Mouse (Mus musculus) splenic B cell, adult 2 months (primary cell): Measurements from ENCODE around the gene Ctdspl2.

Source experiments
- DNase-seq: peaks from one replicate; pipeline ENCODE4 v3.0.0-alpha.2; 2011; ENCODE audit warnings: low read depth, low spot score
- H3K27me3 ChIP-seq: 2 replicates; pipeline ENCODE4 v1.6.1; 2012; ENCODE audit warnings: mild to moderate bottlenecking, low read length, moderate library complexity, mixed read lengths; ENCODE audit not compliant: control insufficient read depth, poor library complexity, insufficient read depth, severe bottlenecking
- H3K36me3 ChIP-seq: 2 replicates; pipeline ENCODE4 v1.6.1; 2012; ENCODE audit warnings: mild to moderate bottlenecking, low read length, moderate library complexity, mixed read lengths; ENCODE audit not compliant: control insufficient read depth, poor library complexity, insufficient read depth, severe bottlenecking

Gene Ctdspl2

DNA sequence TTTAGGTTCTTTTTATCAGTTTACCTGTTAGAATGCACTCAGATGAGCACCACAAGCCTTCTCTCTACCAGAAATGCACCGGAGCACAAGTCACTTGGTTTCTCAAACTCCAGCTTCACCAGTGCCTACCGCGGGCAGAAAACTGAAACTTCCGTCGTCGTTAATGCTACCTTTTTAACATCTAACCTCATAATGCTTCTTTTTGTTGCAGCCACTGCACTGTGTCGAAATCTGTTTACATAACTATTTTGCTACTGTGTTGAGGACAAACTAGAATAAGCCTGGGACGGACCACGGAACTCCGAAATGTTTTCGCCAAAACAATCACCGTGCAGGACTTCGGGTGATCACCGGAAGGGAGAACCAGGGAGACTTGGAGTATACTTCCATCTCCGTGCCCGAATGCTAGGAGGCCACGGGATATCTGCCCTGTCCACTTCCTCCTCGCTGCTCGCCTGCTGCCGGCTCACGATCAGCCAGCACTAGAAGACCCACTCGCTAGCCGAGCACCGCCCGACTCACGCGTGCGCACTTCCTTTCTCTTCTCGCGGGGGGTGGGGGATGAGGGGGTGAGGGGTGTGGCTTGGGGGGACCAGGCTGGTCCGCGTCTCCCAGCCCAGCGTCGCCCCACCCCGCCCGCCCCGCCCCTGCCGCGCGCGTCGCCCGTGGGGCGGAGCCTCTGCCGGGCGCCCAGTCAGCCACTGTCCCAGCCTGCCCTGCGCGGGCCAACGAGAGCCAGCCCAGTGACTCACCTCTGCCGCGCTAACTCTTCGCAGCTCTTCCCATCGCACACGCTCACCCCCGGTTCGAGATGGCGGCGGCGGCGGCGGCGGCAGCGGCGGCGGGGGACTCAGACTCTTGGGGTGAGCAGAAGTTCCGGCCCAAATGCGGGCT is 72.3 kb downstream of the Ctdspl2 start, which contains the start of gene Eif3j1:
Gene Eif3j1, plus strand, starts transcription at position 685 of the 894 bp plus-strand sequence.
- no peaks in the 10 kb centered on the region for H3K27me3 ChIP-seq
- H3K36me3 ChIP-seq: no peaks in the 10 kb centered on the region
- peak; percentile 94 for DNase-seq

- peak; percentile 48 for DNase-seq
- H3K27me3 ChIP-seq: no peaks in the 10 kb centered on the region
- H3K36me3 ChIP-seq: no peaks in the 10 kb centered on the region
These were observed 73.2 kb downstream of the Ctdspl2 start for GRCm38 (mm10) chr2:122028756-122029700.

GRCm38 (mm10) chr2:122031970-122032369 is 76.2 kb downstream of the Ctdspl2 start:
- no peak for DNase-seq
- Histone ChIP-seq H3K27me3 (no peaks in the 10 kb centered on the region), H3K36me3 (no peaks in the 10 kb centered on the region)

GRCm38 (mm10) chr2:122036064-122036463 is 80.3 kb downstream of the Ctdspl2 start:
- no peak for DNase-seq
- Histone ChIP-seq H3K27me3 (no peaks in the 10 kb centered on the region), H3K36me3 (no peaks in the 10 kb centered on the region)

DNA sequence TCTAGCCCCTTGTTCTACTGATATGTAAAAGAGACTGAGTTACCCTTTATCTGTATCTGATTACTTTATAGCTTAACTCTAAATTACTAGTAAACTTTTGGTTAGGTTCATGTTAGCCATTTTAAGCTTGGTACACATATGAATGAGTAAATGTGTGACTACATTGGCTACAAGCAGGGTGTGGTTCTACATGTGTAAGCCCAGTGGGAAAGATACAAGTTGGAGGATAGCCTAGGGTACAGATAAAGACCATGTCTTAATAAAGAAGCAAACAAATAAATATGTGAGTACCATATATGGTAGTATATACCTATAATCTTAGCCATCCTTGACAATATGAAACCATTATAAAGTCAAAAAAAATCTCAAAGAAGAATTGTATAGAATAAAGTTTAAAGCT is 88.1 kb downstream of the Ctdspl2 start:
- no peak for DNase-seq
- no peaks in the 10 kb centered on the region for H3K27me3 ChIP-seq
- H3K36me3 ChIP-seq: peaks cover 8% of the 10 kb centered on the region; the same call in 1 of the 2 replicates

DNA sequence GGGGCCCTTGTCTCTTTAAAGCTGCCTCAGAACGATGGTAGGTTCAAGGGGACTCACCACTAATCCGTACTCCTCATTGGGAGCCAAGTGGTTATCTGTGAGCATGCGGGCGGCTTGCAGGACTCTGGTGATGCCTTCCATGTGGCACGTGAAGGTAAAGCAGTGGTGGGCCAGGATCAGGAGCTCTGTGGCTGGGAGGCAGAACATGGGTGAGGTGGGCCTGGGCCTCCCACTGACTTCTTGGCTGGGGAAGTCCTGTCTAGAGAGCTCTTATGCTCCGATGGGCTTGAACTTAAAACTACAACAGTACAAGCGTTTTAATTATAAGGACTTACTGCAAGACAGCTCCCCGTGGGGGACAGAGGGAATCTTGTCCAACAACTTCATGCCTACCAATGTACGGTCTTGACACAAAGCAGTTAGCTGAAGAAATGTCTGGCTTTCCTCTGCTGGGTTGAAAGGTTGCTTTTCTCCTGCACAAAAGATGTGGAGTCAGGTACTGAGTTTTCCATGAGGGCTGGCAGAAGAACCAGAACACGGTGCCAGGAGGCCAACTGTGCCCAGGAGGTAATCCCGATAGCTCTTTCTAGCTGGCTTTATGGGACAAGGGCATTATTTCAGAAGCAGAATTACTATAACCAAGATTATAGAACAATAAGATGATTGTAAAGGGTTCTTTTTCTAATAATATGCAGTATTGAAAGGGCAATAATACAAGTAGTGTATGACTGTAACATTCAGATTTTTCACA is 103.7 kb downstream of the Ctdspl2 start:
- Histone ChIP-seq H3K36me3 (peaks cover 3% of the 10 kb centered on the region), H3K27me3 (no peaks in the 10 kb centered on the region)
- DNase-seq: no peak
